Mouse (Mus musculus): ENCODE measurements around the gene Capzb. TPM values are rescaled to one million over a fixed set of nuclear protein-coding genes. Genes with fewer than 3 reads are reported as not detected.

Gene Capzb
- polyA plus RNA-seq, 1 experiment: 151 TPM

DNA sequence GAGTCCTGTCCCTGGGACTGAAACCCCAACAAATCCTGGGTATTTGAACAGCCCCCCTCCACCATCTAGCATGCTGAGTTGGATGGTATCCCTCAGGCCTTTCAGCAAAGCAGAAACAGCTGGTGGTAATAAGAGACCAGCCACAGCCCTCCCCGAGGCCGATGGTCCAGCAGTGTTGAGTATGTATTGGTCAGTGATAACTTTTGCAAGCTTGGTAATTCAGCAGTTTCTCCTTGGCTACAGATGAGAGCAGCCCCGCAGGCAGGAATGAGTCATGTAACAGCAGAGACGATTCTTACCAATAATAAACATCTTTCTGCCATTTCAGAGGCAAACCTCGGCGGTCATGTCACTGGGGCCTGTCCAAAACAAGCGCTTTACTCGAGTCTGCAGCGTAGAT is 23.9 kb downstream of the Capzb start:
- TF ChIP-seq GATA1 (IDR thresholded peaks at IDR 0.05; ENCODE audit: low read length): no peak

GRCm38 (mm10) chr4:139218539-139218938 is 25.8 kb downstream of the Capzb start:
- no peak for TF ChIP-seq GATA1 (IDR thresholded peaks at IDR 0.05; ENCODE audit: low read length)

DNA sequence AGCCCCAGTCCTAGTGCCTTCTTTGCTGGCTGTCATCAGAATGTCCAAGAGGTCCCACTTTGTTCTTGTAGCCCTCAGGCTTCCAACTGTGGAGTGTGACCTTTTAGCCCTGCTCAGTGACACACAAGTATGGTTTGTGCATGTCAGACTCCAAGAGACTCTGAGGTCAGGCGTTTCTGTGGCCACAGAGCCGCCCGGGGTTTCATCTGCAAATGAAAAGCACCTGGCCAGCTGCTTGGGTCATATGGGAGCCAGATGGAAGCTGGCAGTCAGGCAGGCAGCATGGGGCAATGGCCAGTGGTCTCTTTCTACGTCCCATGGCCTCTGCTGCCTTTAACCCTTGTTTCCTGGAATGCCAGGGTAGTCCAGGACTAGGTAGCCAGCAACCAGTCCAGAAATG is 27.0 kb downstream of the Capzb start:
- TF ChIP-seq GATA1 (IDR thresholded peaks at IDR 0.05; ENCODE audit: low read length): no peak

DNA sequence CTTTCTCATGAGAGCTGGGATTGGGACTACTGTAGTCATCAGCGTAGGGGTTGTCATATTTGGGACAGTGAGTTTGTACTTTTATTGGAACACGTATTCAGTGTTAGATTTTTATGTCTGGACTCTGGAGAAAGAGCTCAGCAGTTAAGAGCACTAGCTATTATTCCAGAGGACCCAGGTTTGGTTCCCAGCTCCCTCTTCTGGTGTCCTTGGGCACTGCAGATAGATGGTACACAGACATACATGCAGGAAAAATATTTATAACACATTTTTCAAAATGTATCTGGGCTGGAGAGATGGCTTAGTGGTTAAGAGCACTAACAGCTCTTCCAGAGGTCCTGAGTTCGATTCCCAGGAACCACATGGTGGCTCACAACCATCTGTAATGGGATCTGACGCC is 28.3 kb downstream of the Capzb start:
- TF ChIP-seq GATA1 (IDR thresholded peaks at IDR 0.05; ENCODE audit: low read length): no peak

DNA sequence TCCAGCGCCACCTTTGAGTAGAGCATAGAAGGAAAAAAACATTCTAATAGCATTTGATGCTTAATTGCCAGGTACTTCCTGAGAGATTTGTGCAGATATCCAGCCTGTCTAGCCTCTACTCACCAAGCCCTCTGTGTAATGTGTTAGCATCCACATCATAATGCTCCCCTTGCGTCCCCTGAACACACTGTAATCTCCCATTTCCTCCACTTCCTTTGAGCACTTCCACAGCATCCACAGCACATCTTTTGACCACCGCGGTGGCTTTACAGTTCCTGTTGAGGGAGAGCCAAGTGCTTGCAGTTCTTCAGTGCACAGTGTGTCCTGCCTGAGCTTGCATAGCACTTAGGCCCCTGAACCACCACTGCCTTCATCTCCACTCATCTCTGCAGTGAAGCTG is 29.1 kb downstream of the Capzb start:
- TF ChIP-seq GATA1 (IDR thresholded peaks at IDR 0.05; ENCODE audit: low read length): no peak

- no peak for TF ChIP-seq GATA1 (IDR thresholded peaks at IDR 0.05; ENCODE audit: low read length)
Observed at GRCm38 (mm10) chr4:139225115-139225514, 32.4 kb downstream of the Capzb start.

DNA sequence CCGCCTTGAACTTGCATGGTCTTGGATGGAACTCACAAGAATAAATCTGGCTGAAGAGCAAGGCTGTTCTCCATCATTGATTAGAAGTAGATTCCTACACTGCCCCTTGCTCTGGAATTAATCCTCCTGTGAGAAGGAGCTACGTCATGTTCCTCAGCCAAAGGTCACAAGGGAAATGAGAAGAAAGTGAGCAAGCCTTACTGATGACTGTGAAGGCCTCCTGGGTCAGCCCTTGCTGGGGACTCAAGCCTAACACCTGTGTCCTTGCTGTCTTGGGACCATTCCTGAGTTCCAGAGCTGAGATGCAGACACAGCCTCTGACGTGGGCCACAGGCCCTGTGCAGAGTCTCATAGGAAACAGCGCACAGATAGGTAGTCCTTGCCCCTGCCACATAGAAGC is 33.2 kb downstream of the Capzb start:
- no peak for TF ChIP-seq GATA1 (IDR thresholded peaks at IDR 0.05; ENCODE audit: low read length)

GRCm38 (mm10) chr4:139226504-139227216 is 34.0 kb downstream of the Capzb start:
- no peak for TF ChIP-seq GATA1 (IDR thresholded peaks at IDR 0.05; ENCODE audit: low read length)

DNA sequence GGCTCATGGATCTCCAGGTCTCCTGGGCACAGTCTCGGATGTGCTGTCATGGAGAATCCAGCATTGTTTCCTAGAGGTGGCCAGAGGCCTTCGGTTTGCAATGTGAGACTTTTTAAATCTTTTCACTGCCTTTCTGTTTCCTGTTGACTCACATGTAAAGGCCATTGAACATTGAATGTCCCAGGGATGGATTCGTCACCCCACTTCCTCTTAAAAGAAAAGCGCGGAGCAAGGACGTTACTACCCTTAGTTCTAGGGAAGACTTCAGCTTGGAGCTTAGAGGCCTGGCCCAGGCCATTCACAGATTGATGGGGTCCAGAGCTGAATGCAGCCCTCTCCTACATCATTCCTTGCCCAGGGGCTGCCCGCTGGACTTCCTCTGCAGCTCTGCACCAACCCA is 35.2 kb downstream of the Capzb start:
- TF ChIP-seq GATA1 (IDR thresholded peaks at IDR 0.05; ENCODE audit: low read length): no peak

DNA sequence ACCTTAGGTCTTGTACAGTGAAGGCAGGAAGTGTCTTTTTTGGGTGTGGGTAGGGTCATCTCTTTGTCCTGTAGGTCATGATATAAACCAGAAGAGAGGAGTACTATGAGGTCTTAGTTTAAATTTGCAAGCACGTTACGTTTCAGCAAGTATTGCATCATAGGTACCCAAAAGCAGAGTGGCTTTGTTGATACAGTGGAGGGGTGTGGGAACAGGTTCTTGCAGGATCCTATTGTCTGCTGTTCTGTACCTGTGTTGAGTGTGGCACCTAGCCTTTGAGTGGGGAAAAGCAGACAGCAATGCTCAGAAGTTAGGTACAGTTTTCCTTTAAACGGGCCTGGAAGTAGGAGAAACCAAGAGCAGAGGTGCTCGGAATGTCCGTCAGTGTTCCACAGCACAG is 36.6 kb downstream of the Capzb start:
- TF ChIP-seq GATA1 (IDR thresholded peaks at IDR 0.05; ENCODE audit: low read length): no peak

DNA sequence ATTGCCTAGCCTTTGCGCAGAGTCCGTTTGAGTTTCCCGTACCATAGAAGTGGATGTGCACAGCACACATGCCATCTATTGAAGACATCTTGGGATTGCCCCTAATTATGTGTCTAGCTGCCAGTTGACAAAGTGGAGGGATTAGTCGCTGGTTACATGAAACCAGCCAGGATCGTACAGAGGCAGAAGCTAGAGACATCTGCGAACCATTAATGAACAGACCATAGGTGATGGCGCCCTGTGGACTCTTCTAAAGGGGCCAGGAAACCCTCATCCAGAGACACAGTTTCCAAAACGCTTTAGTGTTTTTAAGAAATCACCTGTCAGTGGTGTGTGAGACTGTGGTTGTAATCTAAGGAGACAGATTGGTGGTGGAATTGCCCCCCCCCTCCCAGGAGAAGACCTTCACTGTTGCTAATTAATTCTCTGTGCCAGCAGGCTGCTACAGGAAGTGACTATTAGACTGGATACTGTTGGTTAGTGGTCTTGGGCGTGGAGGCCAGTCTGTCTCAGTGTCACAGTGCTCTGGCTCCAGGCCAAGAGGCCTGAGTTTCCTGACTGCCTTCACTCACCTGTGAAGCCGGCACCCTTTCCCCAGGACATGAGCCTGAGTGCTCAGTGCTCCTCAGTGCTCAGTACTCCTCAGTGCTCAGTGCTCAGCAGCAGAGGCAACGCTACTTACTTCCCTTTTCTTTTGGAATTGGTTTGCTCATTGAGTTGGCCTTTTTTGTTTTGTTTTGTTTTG is 37.8 kb downstream of the Capzb start:
- no peak for TF ChIP-seq GATA1 (IDR thresholded peaks at IDR 0.05; ENCODE audit: low read length)

- no peak for TF ChIP-seq GATA1 (IDR thresholded peaks at IDR 0.05; ENCODE audit: low read length)
Observed at GRCm38 (mm10) chr4:139231163-139231562, 38.5 kb downstream of the Capzb start.

DNA sequence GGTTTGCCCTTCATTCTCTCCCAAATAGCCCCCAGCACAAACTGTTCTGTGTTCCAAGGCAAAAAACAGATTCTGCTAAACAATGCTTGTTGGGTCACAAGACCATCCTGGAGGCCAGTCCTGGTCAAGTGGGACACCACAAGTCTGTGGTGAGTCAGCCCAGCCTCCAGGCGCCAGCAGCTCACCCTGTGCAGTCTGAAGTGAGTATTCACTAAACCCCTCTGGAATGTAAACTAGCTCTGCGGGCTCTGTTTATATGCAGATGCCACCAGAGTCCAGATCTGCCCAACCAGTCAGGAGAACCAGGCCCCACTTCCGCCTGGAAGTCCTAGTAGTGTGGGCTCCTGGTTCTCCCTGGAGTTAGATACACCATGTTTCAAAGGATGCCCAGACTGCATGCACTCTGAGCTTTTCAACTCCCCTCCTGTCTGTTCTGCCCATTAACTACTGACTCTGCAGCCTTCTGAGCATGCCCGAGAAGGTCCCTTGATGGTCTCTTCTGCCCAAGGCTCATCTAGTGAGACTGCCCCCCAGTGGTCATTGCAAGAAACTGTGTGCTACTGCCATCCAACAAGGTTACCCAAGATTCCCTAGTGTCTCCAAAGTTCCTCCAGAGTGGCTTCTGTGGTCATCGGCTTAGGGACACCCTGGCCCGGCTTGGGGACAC is 39.9 kb downstream of the Capzb start:
- no peak for TF ChIP-seq GATA1 (IDR thresholded peaks at IDR 0.05; ENCODE audit: low read length)

- no peak for TF ChIP-seq GATA1 (IDR thresholded peaks at IDR 0.05; ENCODE audit: low read length)
Observed at GRCm38 (mm10) chr4:139233146-139233495, 40.4 kb downstream of the Capzb start.

- no peak for TF ChIP-seq GATA1 (IDR thresholded peaks at IDR 0.05; ENCODE audit: low read length)
Observed at GRCm38 (mm10) chr4:139233755-139234254, 41.1 kb downstream of the Capzb start.

GRCm38 (mm10) chr4:139234261-139234660 is 41.6 kb downstream of the Capzb start:
- TF ChIP-seq GATA1 (IDR thresholded peaks at IDR 0.05; ENCODE audit: low read length): no peak

Data from G1E-ER4 (cell line).